Mouse (Mus musculus) midbrain, embryonic 15.5 days (tissue): ENCODE results near the gene Ppp1r12b. TPM values are rescaled to one million over a fixed set of nuclear protein-coding genes. Genes with fewer than 3 reads are reported as not detected.

Experiments used
- ATAC-seq: fragments of 200-750 bp; cut with Nextera tagmentation; replicated peaks from 2 replicates; pipeline ENCODE4 v1.8.0; 2017; ENCODE audit warnings: moderate TSS enrichment
- H3K27ac ChIP-seq: fragments of 300-500 bp; sonication (generic); 2 replicates; pipeline ENCODE4 v1.5.1; 2015; ENCODE audit warnings: mild to moderate bottlenecking, inconsistent platforms
- H3K27me3 ChIP-seq: fragments of 300-500 bp; sonication (generic); replicated peaks from 2 replicates; pipeline ENCODE4 v1.6.1; 2015; ENCODE audit warnings: inconsistent platforms
- H3K36me3 ChIP-seq: fragments of 300-500 bp; sonication (generic); replicated peaks from 2 replicates; pipeline ENCODE4 v1.6.1; 2015; ENCODE audit warnings: inconsistent platforms
- H3K4me1 ChIP-seq: fragments of 300-500 bp; sonication (generic); 2 replicates; pipeline ENCODE4 v1.6.1; 2015; ENCODE audit warnings: inconsistent platforms
- H3K4me2 ChIP-seq: fragments of 300-500 bp; sonication (generic); 2 replicates; pipeline ENCODE4 v1.6.1; 2015; ENCODE audit warnings: inconsistent platforms, mild to moderate bottlenecking, moderate library complexity
- H3K4me3 ChIP-seq: fragments of 300-500 bp; sonication (generic); 2 replicates; pipeline ENCODE4 v1.5.1; 2015; ENCODE audit warnings: mild to moderate bottlenecking, inconsistent platforms
- H3K9ac ChIP-seq: fragments of 300-500 bp; sonication (generic); 2 replicates; pipeline ENCODE4 v1.6.1; 2015; ENCODE audit warnings: mild to moderate bottlenecking, inconsistent platforms
- H3K9me3 ChIP-seq: fragments of 300-500 bp; sonication (generic); 2 replicates; pipeline ENCODE4 v1.6.1; 2016; ENCODE audit warnings: inconsistent platforms
- WGBS: fragments of 180-500 bp; shearing (Covaris S2); methylation state at CpG from one replicate; pipeline ENCODE4 v1.1.7; 2015; ENCODE audit warnings: mixed read lengths; 5-methylcytosine and 5-hydroxymethylcytosine counted together
- polyA plus RNA-seq: library from polyadenylated mRNA; unstranded; fragments of >200 nt; fragmentation: Nextera tagmentation; extraction: Ambion mirVana; gene quantifications from 2 replicates; pipeline ENCODE4 v1.2.1, GENCODE M21; 2015

The Ppp1r12b gene
- polyA plus RNA-seq, 1 experiment from 2014 or later, result 15.7 TPM

DNA sequence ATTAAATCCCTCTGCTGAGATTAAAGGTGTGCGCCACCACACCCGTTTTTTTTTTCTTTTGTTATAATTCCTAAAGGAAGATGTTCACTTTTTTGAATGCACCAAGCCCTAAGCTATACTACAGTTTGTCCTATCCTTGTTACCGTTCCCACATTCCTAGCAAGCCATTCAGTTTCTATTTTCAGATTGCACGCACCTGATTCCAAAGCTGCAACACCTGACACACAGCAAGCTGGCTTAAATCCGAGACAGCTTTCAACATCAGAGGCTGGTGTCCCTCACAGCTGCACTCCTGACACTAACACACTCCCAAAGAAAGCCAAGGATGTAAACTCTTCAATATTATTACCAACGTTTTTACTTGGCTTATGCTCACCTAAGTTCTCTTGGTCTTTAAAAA lies 19.4 kb downstream of the Ppp1r12b start:
- H3K4me2 ChIP-seq, result no peak overlapping the region
- H3K9ac ChIP-seq, result no peak overlapping the region
- no peaks in the 10 kb centered on the region for H3K27me3 ChIP-seq
- no peaks in the 10 kb centered on the region for H3K9me3 ChIP-seq
- no peak overlapping the region for H3K27ac ChIP-seq
- H3K4me3 ChIP-seq, result no peak overlapping the region
- ATAC-seq, result no peak
- WGBS, result 93% methylated on average over 6 of the region's 6 CpGs
- no peaks in the 10 kb centered on the region for H3K4me1 ChIP-seq
- H3K36me3 ChIP-seq, result no peaks in the 10 kb centered on the region

DNA sequence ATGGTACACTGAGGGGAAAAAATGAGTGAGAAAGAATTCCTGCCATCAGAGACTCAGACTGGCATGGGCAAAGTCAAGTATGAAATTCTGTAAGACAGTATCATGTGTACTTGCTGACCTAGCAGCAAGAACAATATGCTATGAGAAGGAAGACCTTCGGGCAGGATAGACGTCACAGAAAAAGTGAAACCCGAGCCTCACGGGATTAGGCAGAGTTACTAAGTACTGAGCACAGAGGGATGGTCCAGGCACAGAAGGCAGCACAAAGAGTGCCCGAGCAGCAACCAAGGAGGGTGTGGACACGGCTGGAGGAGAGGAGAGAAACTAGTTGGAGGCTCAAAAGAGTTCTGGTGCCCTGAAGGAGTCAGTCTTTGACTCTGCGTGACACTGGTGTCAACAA lies 23.3 kb downstream of the Ppp1r12b start:
- H3K27ac ChIP-seq, result no peak overlapping the region
- H3K36me3 ChIP-seq, result no peaks in the 10 kb centered on the region
- ATAC-seq, result no peak
- no peak overlapping the region for H3K4me2 ChIP-seq
- H3K4me1 ChIP-seq, result no peaks in the 10 kb centered on the region
- no peaks in the 10 kb centered on the region for H3K27me3 ChIP-seq
- no peak overlapping the region for H3K9ac ChIP-seq
- no peaks in the 10 kb centered on the region for H3K9me3 ChIP-seq
- H3K4me3 ChIP-seq, result no peak overlapping the region
- 35% methylated on average over 7 of the region's 7 CpGs for whole genome bisulfite sequencing

DNA sequence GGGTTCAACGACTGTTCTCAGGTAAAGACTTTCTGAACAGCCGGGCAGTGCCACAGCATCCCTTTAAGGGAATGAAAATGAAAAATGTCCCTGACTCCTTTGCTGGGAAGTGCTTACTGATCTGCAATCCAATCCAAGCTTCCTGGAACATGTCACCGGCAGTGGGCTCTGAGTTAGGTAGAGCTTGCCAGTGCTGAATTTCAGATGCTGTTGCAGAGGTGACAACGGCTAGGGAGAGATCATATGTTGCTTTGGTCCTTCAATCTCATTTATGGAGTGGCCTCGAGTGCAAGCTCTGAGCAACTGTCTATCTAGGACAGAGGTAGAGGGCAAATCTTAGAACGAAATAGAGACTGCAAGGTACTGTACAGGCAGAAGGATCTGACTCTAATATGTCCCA lies 36.7 kb downstream of the Ppp1r12b start:
- Histone ChIP-seq H3K4me1 (no peaks in the 10 kb centered on the region), H3K4me3 (no peak overlapping the region), H3K27me3 (no peaks in the 10 kb centered on the region), H3K4me2 (no peak overlapping the region), H3K9me3 (no peaks in the 10 kb centered on the region), H3K27ac (no peak overlapping the region), H3K36me3 (no peaks in the 10 kb centered on the region), H3K9ac (no peak overlapping the region)
- no peak for ATAC-seq
- WGBS, result 90% methylated on average over 6 of the region's 6 CpGs

DNA sequence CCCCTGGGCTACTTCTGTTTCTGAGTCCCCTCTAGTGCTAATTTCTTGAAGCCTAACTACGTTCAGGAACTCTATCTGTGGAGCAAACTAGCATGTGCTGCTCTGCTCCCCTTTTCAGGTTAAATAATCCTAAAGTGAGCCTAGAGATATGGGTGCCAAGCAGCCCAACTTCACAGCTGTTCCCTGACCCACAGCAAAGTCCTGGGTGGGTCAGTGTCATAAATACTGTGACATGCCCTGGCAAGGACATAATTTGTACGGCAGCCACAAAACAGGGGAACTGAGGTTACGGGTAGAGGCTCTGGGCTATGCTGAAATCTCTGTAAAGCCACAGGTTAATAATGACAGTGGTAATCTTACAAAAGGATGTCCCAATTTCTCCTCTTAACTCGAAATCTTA lies 40.3 kb downstream of the Ppp1r12b start:
- H3K9me3 ChIP-seq, result no peaks in the 10 kb centered on the region
- no peak overlapping the region for H3K27ac ChIP-seq
- WGBS, result 85% methylated on average over 4 of the region's 4 CpGs
- H3K27me3 ChIP-seq, result no peaks in the 10 kb centered on the region
- H3K4me1 ChIP-seq, result no peaks in the 10 kb centered on the region
- H3K36me3 ChIP-seq, result no peaks in the 10 kb centered on the region
- H3K4me2 ChIP-seq, result no peak overlapping the region
- no peak for ATAC-seq
- H3K9ac ChIP-seq, result no peak overlapping the region
- H3K4me3 ChIP-seq, result no peak overlapping the region

DNA sequence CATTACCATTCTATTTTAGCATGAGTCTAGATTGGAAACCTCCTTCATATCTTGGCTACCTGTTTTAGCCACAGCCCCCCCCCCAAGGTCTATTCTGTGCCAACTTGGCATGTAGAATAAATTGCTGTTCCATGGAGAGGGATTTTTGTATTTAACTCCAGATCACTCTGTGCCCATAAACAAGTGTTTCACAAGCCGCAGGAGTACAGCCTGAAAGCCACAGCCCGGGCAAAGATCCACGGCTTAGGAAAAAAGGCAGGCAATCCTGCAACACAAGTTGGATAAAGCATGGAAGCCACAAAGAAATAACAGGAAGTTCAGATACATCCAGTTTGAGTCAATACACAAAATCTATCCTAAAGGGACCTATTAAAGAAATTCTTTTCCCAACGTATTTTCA lies 42.2 kb downstream of the Ppp1r12b start:
- Histone ChIP-seq H3K36me3 (no peaks in the 10 kb centered on the region), H3K4me1 (no peaks in the 10 kb centered on the region), H3K27me3 (no peaks in the 10 kb centered on the region), H3K9me3 (no peaks in the 10 kb centered on the region), H3K4me2 (no peak overlapping the region), H3K9ac (no peak overlapping the region), H3K27ac (no peak overlapping the region), H3K4me3 (no peak overlapping the region)
- 86% methylated on average over 4 of the region's 4 CpGs for WGBS
- ATAC-seq, result no peak

DNA sequence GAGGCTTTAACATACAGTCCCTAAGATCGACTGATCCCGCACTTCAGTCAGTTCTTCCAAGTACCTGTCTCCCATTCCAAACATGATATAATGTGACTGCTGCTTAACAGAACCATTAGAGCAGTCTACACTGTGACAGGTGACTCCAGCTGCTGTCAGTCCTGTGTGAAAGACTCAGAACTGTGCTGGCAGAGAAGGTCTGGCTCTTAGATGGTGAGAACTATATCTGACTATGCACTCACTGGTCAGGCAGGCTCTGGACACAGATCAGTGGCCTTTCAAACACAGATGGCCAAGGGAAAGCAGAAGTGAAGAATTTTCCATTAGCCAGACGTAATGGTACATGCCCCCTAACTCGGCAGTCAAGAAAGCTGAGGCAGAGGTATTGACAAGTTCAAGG lies 43.9 kb downstream of the Ppp1r12b start:
- H3K4me1 ChIP-seq, result no peaks in the 10 kb centered on the region
- no peak overlapping the region for H3K27ac ChIP-seq
- no peaks in the 10 kb centered on the region for H3K36me3 ChIP-seq
- H3K4me3 ChIP-seq, result no peak overlapping the region
- no peak for ATAC-seq
- no peaks in the 10 kb centered on the region for H3K9me3 ChIP-seq
- no peaks in the 10 kb centered on the region for H3K27me3 ChIP-seq
- 91% methylated on average over 4 of the region's 4 CpGs for WGBS
- no peak overlapping the region for H3K4me2 ChIP-seq
- no peak overlapping the region for H3K9ac ChIP-seq

DNA sequence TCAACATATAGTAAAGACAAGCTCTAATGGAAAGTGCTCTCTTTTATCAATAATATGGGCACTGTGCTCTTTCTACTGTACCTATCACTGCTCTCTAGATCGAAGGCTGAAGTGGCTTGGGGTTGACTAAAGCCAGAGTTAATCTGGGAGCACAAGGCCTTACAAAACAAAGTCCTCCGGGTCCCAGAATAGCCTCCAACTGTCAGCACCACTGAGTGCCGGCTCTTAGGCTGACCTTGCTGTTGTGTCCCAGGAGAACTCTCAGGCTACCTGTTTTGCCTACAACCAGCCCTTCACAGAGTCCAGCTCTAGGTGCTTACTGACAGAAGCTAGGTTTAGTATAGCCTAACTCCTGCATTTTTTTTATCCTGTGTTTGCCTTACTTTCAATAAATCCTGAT lies 45.7 kb downstream of the Ppp1r12b start:
- Histone ChIP-seq H3K4me3 (no peak overlapping the region), H3K36me3 (no peaks in the 10 kb centered on the region), H3K9ac (no peak overlapping the region), H3K4me2 (no peak overlapping the region), H3K27me3 (no peaks in the 10 kb centered on the region), H3K9me3 (no peaks in the 10 kb centered on the region), H3K27ac (no peak overlapping the region), H3K4me1 (no peaks in the 10 kb centered on the region)
- no peak for ATAC-seq
- WGBS, result 20% methylated on average over 3 of the region's 3 CpGs

DNA sequence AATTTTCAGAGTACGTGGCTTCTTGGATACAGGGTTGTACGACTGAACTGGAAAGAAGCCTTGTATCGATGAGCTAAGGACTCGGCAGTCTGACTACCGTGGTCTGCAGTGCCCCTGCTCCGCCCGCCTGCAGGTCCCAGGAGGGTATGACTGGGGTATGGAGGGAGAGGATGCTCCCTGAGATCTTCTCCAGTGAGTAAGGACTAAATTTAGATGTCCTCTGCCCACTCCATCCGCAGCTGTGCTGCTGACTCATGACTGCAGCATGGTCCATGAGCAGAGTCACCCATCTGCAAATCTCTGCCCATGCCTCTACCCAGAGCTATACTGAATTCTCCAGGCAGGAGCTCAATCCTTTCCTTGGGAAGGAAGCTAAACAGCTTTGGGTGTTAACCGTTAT lies 46.3 kb downstream of the Ppp1r12b start:
- no peaks in the 10 kb centered on the region for H3K36me3 ChIP-seq
- H3K9me3 ChIP-seq, result no peaks in the 10 kb centered on the region
- ATAC-seq, result no peak
- no peak overlapping the region for H3K4me2 ChIP-seq
- H3K9ac ChIP-seq, result no peak overlapping the region
- H3K27ac ChIP-seq, result no peak overlapping the region
- H3K4me1 ChIP-seq, result no peaks in the 10 kb centered on the region
- no peaks in the 10 kb centered on the region for H3K27me3 ChIP-seq
- 76% methylated on average over 9 of the region's 9 CpGs for WGBS
- no peak overlapping the region for H3K4me3 ChIP-seq

DNA sequence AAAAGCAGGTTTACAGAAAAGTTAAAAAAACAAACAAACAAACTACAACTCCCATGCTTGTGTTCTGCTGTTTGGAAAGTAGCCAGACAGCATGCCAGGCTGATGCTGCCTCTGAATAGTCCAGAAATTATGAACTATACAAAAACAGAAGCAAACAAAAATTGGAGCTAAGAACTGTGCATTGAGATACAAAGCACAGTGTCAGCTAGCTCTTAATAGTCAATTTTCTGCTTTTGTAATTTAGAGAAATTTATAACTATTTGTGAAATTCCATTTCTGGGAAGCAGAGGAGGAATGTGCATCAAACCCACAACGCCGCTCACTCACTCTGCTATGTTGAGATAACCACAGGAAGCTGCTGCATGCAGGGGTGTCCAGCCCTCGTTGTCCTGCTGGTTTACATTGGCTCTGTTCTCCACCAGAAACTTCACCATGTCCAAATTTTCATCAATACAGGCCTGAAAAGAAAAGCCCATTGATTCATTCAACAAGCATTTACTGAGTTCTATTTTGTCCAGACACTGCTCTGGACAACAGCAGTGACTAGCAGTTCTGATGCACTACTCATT lies 53.6 kb downstream of the Ppp1r12b start:
- Histone ChIP-seq H3K4me2 (no peak overlapping the region), H3K9me3 (no peaks in the 10 kb centered on the region), H3K4me1 (no peaks in the 10 kb centered on the region), H3K4me3 (no peak overlapping the region), H3K36me3 (no peaks in the 10 kb centered on the region), H3K9ac (no peak overlapping the region), H3K27me3 (no peaks in the 10 kb centered on the region), H3K27ac (no peak overlapping the region)
- 77% methylated on average over 3 of the region's 3 CpGs for WGBS
- ATAC-seq, result no peak

DNA sequence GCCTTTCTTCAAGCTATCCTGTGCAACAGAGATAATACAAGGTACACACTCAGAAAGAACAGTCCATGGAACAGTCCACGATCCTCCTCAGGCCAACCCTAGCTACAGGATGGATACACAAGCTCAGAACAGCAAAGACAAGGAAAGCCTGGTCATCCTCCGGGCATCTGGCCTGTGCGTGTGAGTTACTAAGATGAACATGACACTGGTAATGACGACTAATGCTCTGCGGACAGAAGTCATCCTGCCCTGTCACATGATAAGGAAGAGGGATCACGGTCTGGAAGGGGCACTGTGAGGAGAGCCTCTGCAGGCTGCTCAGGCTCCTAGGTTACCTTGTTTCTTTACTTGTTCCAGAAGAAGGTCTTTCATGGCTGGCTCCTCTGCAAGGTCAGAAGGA lies 59.7 kb downstream of the Ppp1r12b start:
- H3K27ac ChIP-seq, result no peak overlapping the region
- 94% methylated on average over 6 of the region's 6 CpGs for WGBS
- no peak for ATAC-seq
- H3K4me3 ChIP-seq, result no peak overlapping the region
- no peak overlapping the region for H3K4me2 ChIP-seq
- peaks cover 22% of the 10 kb centered on the region for H3K36me3 ChIP-seq
- H3K27me3 ChIP-seq, result no peaks in the 10 kb centered on the region
- H3K9ac ChIP-seq, result no peak overlapping the region
- no peaks in the 10 kb centered on the region for H3K4me1 ChIP-seq
- H3K9me3 ChIP-seq, result no peaks in the 10 kb centered on the region

DNA sequence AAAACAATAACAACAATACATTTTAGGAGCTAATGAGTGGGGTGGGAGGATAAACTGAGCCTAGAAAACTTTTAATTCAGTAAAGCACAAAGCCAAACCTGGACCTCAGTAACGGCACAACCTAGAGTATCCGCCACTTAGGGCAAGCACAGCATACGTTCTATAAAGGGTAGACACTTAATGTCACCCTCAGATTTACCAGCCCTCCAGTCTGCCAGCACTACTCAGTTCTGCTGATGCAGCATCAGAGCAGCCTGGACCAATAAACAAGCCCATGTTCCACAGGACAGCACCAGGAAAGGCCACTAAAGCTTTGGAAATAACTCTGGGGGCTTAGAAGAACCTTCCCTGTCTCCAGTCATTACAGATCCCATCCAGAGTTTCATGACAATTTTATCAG lies 60.9 kb downstream of the Ppp1r12b start:
- 91% methylated on average over 3 of the region's 3 CpGs for WGBS
- no peaks in the 10 kb centered on the region for H3K27me3 ChIP-seq
- H3K4me3 ChIP-seq, result no peak overlapping the region
- ATAC-seq, result no peak
- H3K4me2 ChIP-seq, result no peak overlapping the region
- H3K9ac ChIP-seq, result no peak overlapping the region
- H3K36me3 ChIP-seq, result peaks cover 22% of the 10 kb centered on the region
- H3K27ac ChIP-seq, result no peak overlapping the region
- H3K4me1 ChIP-seq, result no peaks in the 10 kb centered on the region
- no peaks in the 10 kb centered on the region for H3K9me3 ChIP-seq

DNA sequence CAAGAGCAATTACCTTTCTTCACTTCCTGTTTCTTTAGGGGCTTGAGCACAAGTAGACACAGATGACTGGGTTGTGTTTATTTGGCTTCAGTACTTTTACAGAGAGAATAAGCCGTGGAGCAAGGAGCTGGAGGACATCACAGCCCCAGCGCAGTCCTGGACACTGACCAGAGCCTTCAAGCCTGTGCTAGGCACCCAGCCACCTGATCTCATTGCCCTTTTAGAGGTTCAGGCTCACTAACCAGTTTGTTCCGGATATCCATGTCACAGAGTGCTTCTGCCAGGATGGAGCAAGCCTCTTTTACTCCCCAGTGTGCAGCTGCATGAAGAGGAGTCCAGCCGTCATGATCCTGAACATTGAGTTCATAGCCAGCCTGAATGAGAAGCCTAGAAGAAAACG lies 63.8 kb downstream of the Ppp1r12b start:
- Histone ChIP-seq H3K27ac (no peak overlapping the region), H3K4me2 (no peak overlapping the region), H3K9me3 (no peaks in the 10 kb centered on the region), H3K9ac (no peak overlapping the region), H3K4me3 (no peak overlapping the region), H3K36me3 (peaks cover 22% of the 10 kb centered on the region), H3K27me3 (no peaks in the 10 kb centered on the region), H3K4me1 (no peaks in the 10 kb centered on the region)
- WGBS, result 90% methylated on average over 5 of the region's 5 CpGs
- no peak for ATAC-seq

DNA sequence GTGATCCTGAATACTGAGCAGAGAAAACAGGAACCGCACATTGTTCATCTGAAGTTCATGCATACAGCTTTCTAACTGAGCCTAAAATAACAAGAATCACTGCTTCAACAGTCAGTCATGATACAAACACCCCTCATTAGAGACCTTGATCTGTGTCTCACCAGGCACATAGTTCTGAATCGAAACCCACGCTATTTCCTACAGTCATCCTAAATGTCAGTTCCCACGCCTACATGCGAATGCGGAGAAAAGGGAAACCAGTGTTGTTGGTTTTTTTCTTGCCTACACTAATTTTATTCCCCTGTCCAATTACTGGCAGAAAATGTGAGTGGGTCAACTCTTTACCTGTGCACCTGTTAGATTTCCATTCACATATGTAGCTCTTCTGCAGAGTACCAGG lies 66.1 kb downstream of the Ppp1r12b start:
- 95% methylated on average over 6 of the region's 6 CpGs for WGBS
- no peaks in the 10 kb centered on the region for H3K9me3 ChIP-seq
- no peak overlapping the region for H3K4me2 ChIP-seq
- H3K9ac ChIP-seq, result no peak overlapping the region
- no peaks in the 10 kb centered on the region for H3K27me3 ChIP-seq
- H3K4me3 ChIP-seq, result no peak overlapping the region
- H3K36me3 ChIP-seq, result peaks cover 13% of the 10 kb centered on the region; the same call in 1 of the 2 replicates
- no peak for ATAC-seq
- H3K27ac ChIP-seq, result no peak overlapping the region
- H3K4me1 ChIP-seq, result no peaks in the 10 kb centered on the region
